Mouse (Mus musculus) gastrocnemius, adult 2 months (tissue): ENCODE data around the gene Creb5. TPM values are rescaled to one million over a fixed set of nuclear protein-coding genes. Genes with fewer than 3 reads are reported as not detected.

ENCODE experiments used
- DNase-seq: peaks from one replicate; pipeline ENCODE4 v3.0.0; 2022
- H3K27ac ChIP-seq: fragments of 200-600 bp; 2 replicates; pipeline ENCODE4 v1.8.1; 2022; ENCODE audit warnings: mild to moderate bottlenecking
- H3K4me3 ChIP-seq: fragments of 200-600 bp; 2 replicates; pipeline ENCODE4 v1.8.1; 2022; ENCODE audit warnings: mild to moderate bottlenecking, moderate library complexity
- CTCF ChIP-seq: fragments of 200-600 bp; IDR thresholded peaks from 2 replicates; pipeline ENCODE4 v1.8.1; 2022; ENCODE audit warnings: antibody characterized with exemption, mild to moderate bottlenecking, moderate library complexity
- intact Hi-C: fragments of 180-260 bp; cut with DNase I; formaldehyde crosslinking; loops from one replicate; pipeline ENCODE4 v1.15.1; 2025
- total RNA-seq, 2 experiments: library from RNA; stranded (reverse); gene quantifications; 2 replicates each; pipeline ENCODE4 v1.2.3; 2021

Gene Creb5
- total RNA-seq, 2 experiments from 2014 or later = 4.5 to 6.1 TPM

DNA sequence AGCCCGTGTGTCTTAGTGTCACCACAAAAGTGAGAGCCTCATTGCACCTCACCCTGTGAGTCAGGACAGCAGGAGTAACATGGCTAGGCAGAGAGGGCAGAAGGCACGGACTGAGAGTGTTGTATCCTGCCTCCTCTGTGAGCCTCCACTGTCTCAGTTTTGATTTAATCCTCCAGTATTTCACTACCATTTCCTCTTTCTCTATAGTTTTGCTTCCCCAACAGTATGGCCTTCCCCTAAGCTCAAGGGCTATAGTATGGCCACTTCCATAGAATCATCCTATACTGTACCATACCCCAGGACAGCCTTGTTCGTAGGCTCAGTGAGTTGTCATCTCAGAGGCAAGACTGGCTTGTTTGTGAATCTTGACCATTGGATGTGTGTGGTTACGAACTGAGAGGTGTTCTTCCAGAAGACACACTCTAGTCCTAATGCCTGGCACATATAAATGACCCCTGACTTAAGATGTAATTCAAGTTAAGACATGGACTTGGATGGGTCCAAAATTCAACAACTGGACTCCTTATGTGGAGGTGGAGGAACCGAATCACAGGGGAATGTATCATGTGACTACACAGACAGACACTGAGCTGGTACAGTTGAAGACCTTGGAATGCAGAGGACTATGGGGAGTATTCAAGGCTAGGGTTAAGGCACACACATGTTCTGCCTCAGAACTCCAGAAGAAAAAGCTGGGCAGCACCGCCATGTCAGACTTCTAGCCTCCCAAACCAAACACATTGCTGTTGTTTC lies 173.1 kb downstream of the Creb5 start:
- no peak for DNase-seq
- Histone ChIP-seq H3K27ac (no peak overlapping the region), H3K4me3 (no peak overlapping the region)
- no peak for TF ChIP-seq CTCF
- intact Hi-C loops = no loop called here

DNA sequence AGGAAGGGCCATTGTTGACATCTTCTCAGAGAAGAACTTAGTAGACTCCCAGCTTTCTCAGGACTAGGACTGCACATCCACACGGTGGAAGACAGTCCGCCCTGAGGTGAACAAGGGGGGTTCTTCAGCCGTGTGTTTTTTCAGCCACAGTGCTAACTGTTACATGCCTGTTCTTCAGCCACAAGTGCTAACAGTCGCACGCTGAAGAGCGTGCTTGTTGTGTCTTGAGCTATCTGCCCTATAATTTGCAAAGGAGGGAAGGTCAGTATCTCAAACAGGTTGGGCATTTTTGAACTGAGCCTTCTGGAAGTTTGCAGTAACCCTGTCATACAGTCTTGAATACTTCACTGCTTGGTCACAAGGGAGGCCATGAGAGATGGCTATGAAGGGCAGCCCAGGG lies 174.0 kb downstream of the Creb5 start:
- no peak overlapping the region for H3K27ac ChIP-seq

DNA sequence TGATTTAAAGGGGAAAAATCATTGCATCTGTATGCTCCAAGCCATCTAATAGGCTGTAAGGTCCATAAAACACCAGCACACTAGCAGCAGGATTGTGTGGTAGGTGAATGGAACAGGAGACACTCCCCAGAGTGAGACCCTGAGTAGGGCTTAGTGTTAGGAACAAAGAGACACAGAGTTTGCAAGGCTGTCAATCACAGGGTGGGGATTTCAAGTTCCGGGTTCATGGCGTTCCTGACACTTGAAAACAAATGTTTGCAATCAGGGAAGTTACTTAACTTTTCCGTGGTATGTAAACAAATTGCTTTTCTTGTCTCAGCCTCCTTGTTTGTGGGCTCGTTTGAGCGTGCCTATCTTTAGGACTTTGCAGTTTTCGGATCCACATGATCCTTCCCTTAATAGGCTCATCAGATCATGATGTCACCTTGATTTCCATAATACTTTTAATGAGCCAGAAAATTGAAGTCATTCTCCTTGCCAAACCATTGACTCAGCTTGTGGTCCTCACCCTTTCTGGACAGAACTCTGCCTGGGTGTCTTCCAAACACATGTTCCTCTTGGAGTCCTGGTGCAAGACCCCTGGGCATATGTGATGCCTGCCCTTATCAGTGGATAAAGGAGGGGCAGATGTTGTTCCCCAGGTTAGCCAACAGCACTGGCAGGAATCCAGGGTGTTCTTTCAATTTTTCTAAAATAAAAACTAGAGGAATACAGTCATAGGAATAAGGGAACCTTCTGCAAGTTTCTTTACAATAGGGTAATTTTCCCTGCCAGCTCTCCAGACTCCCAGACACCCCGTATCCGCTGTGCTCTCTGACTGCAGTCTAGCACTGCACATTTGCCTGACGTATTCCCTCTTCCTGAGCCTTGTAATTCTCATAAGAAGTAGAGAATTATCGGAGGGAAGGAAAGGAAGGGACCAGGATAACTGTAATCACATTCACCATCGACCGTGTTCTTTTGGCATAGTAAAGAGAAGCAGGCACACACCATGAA lies 175.0 kb downstream of the Creb5 start:
- peak; percentile 51 for DNase-seq
- no peak for TF ChIP-seq CTCF
- intact Hi-C loops = no loop called here
- no peak overlapping the region; the same call in 1 of the 2 replicates for H3K27ac ChIP-seq
- no peak overlapping the region for H3K4me3 ChIP-seq

More for the DNA sequence above, 174.0 kb downstream of the Creb5 start:
- TF ChIP-seq CTCF = no peak
- DNase-seq = no peak
- intact Hi-C loops = no loop called here
- no peak overlapping the region for H3K4me3 ChIP-seq

DNA sequence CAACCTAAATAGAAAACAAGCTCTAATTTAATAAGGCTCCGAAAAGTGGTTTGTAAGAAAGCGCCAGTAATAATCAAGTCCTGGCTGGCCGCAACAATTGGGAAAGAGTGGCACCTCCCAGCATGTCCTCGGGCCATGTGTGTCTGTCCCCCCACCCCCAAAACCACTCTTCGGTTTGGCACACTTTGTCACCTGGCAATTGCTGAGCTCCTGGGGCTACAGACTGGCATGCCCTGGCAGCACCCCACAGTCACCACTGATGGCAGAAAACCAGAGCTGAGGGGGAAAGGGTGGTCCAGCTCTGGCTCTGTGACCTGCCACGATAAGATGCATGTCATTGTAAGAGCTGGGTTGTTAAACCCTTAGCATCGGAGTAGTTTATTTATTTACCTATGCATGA lies 175.7 kb downstream of the Creb5 start:
- Histone ChIP-seq H3K4me3 (no peak overlapping the region), H3K27ac (peak overlapping the region; percentile 31; the same call in 1 of the 2 replicates)
- intact Hi-C loops = no loop called here
- no peak for DNase-seq
- no peak for TF ChIP-seq CTCF

DNA sequence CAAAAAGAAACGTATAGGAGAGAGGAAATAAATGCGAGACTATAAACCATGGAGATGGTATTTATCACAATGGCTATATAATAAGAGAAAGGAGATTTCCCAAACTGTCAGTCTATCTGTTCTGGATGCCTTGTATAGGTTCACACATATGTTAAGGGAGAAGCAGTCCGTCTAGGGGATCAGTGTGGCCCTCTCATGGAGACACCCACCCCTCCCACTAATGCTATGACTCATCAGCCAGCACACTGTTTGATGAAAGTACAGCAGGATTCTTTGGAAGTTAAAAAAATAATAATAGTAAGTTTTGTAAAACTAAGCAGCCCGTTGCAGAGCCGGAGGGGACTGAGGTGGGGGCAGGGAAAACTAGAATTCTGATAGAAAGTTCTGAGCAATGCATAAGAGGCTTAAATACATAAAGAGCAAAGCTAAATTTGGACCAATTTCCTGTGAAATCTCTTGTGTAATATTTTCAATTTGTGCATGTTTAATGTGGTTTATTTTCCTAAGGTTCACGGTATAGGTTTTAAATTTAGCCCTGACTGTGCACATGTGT lies 176.3 kb downstream of the Creb5 start:
- TF ChIP-seq CTCF = no peak
- Histone ChIP-seq H3K27ac (no peak overlapping the region), H3K4me3 (no peak overlapping the region)
- no peak for DNase-seq
- intact Hi-C loops = no loop called here

DNA sequence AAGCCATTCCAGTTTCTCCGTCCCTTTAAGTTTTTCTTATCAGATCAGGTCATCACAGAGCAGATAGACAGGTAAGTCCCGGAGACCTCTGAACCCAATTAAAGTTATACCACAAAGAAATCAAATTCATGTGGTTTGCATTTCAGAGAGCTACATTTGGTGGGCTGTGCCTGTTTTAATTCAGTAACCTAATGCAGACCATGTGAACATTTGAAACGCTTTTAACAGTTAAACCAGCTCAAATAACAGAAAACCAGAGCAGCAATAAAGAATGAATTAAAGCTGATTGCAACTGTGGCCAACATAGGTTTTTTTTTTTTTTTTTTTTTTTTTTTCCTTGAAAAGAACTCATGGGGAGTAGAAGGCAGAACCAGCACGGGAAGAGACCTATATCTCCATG lies 182.1 kb downstream of the Creb5 start:
- no peak for DNase-seq
- intact Hi-C loops = no loop called here
- H3K4me3 ChIP-seq = no peak overlapping the region
- TF ChIP-seq CTCF = no peak
- H3K27ac ChIP-seq = no peak overlapping the region

DNA sequence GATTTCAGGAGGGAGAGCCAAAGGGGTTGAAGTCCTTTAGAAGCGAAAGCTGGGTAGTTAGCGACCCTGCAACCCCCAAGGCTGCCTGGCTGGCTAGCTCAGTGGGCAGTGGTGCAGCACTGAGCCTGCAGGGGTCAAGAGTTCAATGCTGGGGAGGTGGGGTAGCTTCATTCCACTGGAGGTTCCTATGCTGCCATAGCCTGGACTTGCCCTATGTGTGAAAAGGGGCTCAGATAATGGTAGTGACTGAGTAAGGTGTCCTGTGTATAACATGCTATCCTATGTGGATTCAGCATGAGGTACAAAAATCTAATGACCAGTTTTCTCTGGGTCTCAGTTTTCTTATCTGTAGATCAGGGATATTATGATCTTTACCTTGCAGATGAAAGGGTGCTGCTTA lies 182.6 kb downstream of the Creb5 start:
- no peak for DNase-seq
- H3K4me3 ChIP-seq = no peak overlapping the region
- H3K27ac ChIP-seq = no peak overlapping the region
- TF ChIP-seq CTCF = no peak
- intact Hi-C loops = loop anchor here (10.0 kb wide), 1 partner anchor 185 kb away; the partner anchor contains the start of gene Creb5

DNA sequence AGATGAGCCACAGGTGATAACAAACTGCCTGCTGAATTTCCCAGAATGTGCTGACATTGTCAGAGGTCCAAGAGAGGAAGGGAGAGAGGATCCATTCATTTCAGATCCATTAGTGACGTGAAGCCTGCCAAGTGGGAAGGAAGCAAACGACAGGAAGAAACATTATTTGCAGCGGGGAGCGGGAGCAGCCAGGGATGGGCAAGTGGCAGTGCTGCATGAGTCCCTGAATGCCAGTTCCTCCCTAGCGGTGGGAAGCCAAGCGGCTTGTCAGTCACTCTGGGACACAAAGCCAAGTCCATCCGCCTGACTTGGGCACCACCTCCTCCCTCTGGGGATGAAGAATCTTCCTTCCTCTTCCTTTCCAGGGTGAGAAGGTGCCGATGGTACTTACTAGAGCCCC lies 183.5 kb downstream of the Creb5 start:
- peak; percentile 57 for DNase-seq
- peak; percentile 25; the same call in 1 of the 2 replicates for TF ChIP-seq CTCF
- H3K27ac ChIP-seq = no peak overlapping the region; the same call in 1 of the 2 replicates
- H3K4me3 ChIP-seq = peak overlapping the region; percentile 56
- intact Hi-C loops = loop anchor here (10.0 kb wide), 1 partner anchor 186 kb away; the partner anchor contains the start of gene Creb5

DNA sequence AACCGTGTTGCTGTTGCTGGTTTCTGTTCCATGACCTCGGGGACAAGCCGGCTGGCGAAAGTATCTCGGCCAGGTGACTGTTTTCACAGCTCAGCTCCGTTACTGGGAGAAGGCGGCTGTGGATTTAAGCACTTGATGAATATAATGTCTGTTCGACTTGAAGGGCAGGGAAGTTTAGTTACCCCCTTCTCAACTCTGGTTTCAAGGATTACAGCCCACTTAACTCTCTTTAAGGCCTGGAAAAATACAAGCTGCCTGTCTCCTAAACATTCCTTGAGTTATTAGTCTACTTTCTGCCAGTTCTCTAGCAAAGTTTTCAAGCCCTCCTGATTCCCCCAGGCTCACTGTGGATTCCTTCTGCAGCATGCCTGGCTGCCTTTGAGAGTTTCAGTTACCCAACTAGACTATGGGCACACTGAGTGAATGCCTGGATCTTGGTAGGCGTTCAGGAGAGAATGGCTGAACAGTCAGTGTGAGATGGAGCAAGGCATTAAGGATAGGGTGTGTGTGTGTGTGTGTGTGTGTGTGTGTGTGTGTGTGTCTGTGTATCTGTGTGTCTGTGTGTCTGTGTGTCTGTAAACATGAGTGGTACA lies 184.0 kb downstream of the Creb5 start:
- no peak for TF ChIP-seq CTCF
- no peak for DNase-seq
- Histone ChIP-seq H3K4me3 (peak overlapping the region; percentile 56), H3K27ac (no peak overlapping the region; the same call in 1 of the 2 replicates)
- intact Hi-C loops = loop anchor here (10.0 kb wide), 1 partner anchor 186 kb away; the partner anchor contains the start of gene Creb5

DNA sequence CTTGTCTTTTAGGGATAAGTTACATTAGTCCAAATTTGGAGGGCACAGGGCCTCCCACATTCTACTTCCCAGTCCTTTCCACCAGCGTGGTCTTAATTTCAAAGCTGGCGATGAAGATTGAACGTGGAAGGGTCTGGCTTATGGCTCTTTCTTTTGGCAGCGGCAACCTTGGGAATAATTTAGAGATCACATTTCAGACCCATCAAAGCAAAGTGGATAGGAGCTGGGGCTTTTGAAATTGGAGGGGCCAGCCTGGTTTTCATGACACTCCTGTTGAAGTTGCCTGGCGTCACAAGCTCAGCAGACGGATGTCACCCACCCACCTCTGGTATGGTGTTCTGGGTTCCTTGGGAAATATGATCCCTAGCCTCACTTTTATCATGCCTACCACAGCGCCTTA lies 185.7 kb downstream of the Creb5 start:
- intact Hi-C loops = loop anchor here (10.0 kb wide), 1 partner anchor 188 kb away; the partner anchor contains the start of gene Creb5
- Histone ChIP-seq H3K27ac (no peak overlapping the region), H3K4me3 (no peak overlapping the region)
- no peak for TF ChIP-seq CTCF
- no peak for DNase-seq

DNA sequence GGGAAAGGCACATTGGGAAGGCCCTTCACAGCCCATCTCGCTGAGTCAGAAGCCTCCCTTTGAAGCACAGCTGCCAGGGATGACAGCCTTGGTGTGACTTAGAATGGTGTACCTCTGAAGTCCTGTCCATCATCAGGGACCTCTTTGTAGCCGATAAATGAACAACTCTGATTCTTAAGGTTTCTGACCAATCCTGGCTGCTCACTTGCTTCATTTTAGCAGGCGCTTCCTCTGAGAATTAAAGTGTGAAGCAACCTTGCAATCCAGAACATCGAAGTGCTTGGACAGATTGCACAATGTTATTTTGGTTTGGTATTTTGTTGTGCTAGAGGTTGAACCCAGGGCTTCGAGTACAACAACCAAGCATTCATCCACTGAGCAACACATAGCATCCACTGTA lies 190.4 kb downstream of the Creb5 start:
- intact Hi-C loops = loop anchor here (10.0 kb wide), 1 partner anchor 193 kb away; the partner anchor contains the start of gene Creb5

DNA sequence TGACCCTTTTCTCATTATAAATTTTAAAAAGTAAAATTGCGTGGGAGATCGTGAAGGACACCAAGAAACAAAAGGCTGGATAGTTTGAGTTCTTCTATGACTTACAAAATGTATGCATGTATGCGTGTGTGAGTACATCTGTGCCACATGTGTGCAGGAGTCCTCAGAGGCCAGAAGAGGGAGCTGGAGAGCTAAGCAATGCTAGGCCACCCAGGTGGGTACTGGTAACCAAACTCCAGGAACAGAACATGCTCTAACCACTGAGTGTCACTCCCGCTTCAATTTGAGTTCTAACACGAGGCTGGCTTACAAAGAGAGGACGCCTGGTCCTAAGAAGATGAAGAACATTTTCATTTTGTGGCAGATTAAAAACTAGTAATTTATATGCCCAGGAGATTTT lies 203.8 kb downstream of the Creb5 start:
- no peak overlapping the region for H3K4me3 ChIP-seq
- no peak for DNase-seq
- peak; percentile 18; the same call in 1 of the 2 replicates for TF ChIP-seq CTCF
- H3K27ac ChIP-seq = no peak overlapping the region
- intact Hi-C loops = no loop called here

More for the DNA sequence above, 190.4 kb downstream of the Creb5 start:
- DNase-seq = peak; percentile 24
- Histone ChIP-seq H3K4me3 (no peak overlapping the region), H3K27ac (no peak overlapping the region)
- no peak for TF ChIP-seq CTCF
